Mouse (Mus musculus) stomach, postnatal 0 days (tissue): Measurements from ENCODE around the gene Fam53b.

Experiments used
- CTCF ChIP-seq: IDR thresholded peaks from 2 replicates; pipeline ENCODE4 v1.5.1; 2016; ENCODE audit warnings: antibody characterized with exemption, low read depth, mild to moderate bottlenecking, moderate library complexity
- EP300 ChIP-seq: optimal IDR thresholded peaks from 2 replicates; pipeline ENCODE3; 2016; ENCODE audit warnings: antibody characterized with exemption

- TF ChIP-seq CTCF (no peak), EP300 (no peak)
These were observed 114.9 kb downstream of the Fam53b start for GRCm38 (mm10) chr7:132698737-132699136.
